Comparison of ENCODE assay signal across 30 mouse cellular contexts in genomic region chr10:48813796-48814195, GRCm38 (mm10).
"Had no signal": no experiment of that assay in that cellular context is flagged by ENCODE, and none has a peak within 500 bp of the region (broad histone marks: within the 10 kb centered on the region; RNA-seq: fewer than 3 reads in every experiment).

No protein-coding gene starts in this region.

- H3K36me3 ChIP-seq: limb, embryonic 10.5 days; limb, embryonic 12.5 days; limb, embryonic 13.5 days; limb, embryonic 15.5 days; liver, embryonic 12.5 days; liver, embryonic 13.5 days; liver, embryonic 15.5 days; lung, embryonic 15.5 days; midbrain, embryonic 10.5 days; midbrain, embryonic 12.5 days; midbrain, embryonic 13.5 days; midbrain, embryonic 15.5 days had no signal

- H3K4me2 ChIP-seq: limb, embryonic 12.5 days; limb, embryonic 13.5 days; limb, embryonic 15.5 days; liver, embryonic 12.5 days; liver, embryonic 13.5 days; liver, embryonic 15.5 days; lung, embryonic 14.5 days; lung, embryonic 15.5 days; midbrain, embryonic 11.5 days; midbrain, embryonic 12.5 days; midbrain, embryonic 13.5 days; midbrain, embryonic 15.5 days had no signal

- H3K9ac ChIP-seq: limb, embryonic 12.5 days; limb, embryonic 13.5 days; limb, embryonic 15.5 days; liver, embryonic 12.5 days; liver, embryonic 13.5 days; liver, embryonic 14.5 days; liver, embryonic 15.5 days; liver, postnatal 0 days; lung, embryonic 14.5 days; lung, embryonic 15.5 days; midbrain, embryonic 12.5 days; midbrain, embryonic 13.5 days; midbrain, embryonic 15.5 days had no signal

- H3K4me1 ChIP-seq: limb, embryonic 10.5 days; limb, embryonic 12.5 days; limb, embryonic 13.5 days; limb, embryonic 15.5 days; liver, embryonic 12.5 days; liver, embryonic 13.5 days; liver, embryonic 15.5 days; lung, embryonic 15.5 days; megakaryocyte, embryonic 14.5 days; midbrain, embryonic 10.5 days; midbrain, embryonic 12.5 days; midbrain, embryonic 13.5 days; midbrain, embryonic 15.5 days had no signal

- H3K27ac ChIP-seq: limb, embryonic 10.5 days; limb, embryonic 12.5 days; limb, embryonic 13.5 days; limb, embryonic 15.5 days; liver, embryonic 12.5 days; liver, embryonic 13.5 days; liver, embryonic 14.5 days; liver, embryonic 15.5 days; lung, embryonic 15.5 days; macrophage; midbrain, embryonic 10.5 days; midbrain, embryonic 12.5 days; midbrain, embryonic 13.5 days; midbrain, embryonic 15.5 days had no signal

- H3K9me3 ChIP-seq: limb, embryonic 10.5 days; limb, embryonic 12.5 days; limb, embryonic 13.5 days; limb, embryonic 15.5 days; liver, embryonic 12.5 days; liver, embryonic 13.5 days; liver, embryonic 15.5 days; lung, embryonic 15.5 days; midbrain, embryonic 10.5 days; midbrain, embryonic 12.5 days; midbrain, embryonic 13.5 days; midbrain, embryonic 15.5 days had no signal

- DNase-seq: left cerebral cortex, postnatal 4 days; liver; liver, embryonic 13.5 days; liver, postnatal 0 days; lung, adult 18-20 months; lung, adult 2 months; lung, embryonic 14.5 days; lung, postnatal 10 days; lung, postnatal 14 days; lung, postnatal 36 days; lung, postnatal 4 days; midbrain, embryonic 14.5 days had no signal

- H3K4me3 ChIP-seq: limb, embryonic 10.5 days; limb, embryonic 12.5 days; limb, embryonic 13.5 days; limb, embryonic 15.5 days; liver, embryonic 12.5 days; liver, embryonic 13.5 days; liver, embryonic 15.5 days; lung, embryonic 15.5 days; megakaryocyte, embryonic 14.5 days; midbrain, embryonic 10.5 days; midbrain, embryonic 12.5 days; midbrain, embryonic 13.5 days; midbrain, embryonic 15.5 days; myocyte had no signal

- ATAC-seq: liver, embryonic 12.5 days; liver, postnatal 0 days; lung, postnatal 0 days; midbrain, embryonic 13.5 days; midbrain, embryonic 15.5 days; midbrain, embryonic 16.5 days had no signal

- H3K27me3 ChIP-seq: limb, embryonic 12.5 days; limb, embryonic 13.5 days; limb, embryonic 15.5 days; liver, embryonic 12.5 days; liver, embryonic 13.5 days; liver, embryonic 15.5 days; lung, embryonic 15.5 days; megakaryocyte, embryonic 14.5 days; midbrain, embryonic 12.5 days; midbrain, embryonic 13.5 days; midbrain, embryonic 15.5 days had no signal
